Mouse (Mus musculus): ENCODE measurements around the gene Enpp7. TPM values are rescaled to one million over a fixed set of nuclear protein-coding genes. Genes with fewer than 3 reads are reported as not detected.

Gene Enpp7
- not detected for polyA plus RNA-seq (2017; shearing (Covaris generic))

GRCm38 (mm10) chr11:118987999-118988398, at the start of gene Enpp7:
Gene Enpp7 (plus strand): TSS chr11:118988188.

DNA sequence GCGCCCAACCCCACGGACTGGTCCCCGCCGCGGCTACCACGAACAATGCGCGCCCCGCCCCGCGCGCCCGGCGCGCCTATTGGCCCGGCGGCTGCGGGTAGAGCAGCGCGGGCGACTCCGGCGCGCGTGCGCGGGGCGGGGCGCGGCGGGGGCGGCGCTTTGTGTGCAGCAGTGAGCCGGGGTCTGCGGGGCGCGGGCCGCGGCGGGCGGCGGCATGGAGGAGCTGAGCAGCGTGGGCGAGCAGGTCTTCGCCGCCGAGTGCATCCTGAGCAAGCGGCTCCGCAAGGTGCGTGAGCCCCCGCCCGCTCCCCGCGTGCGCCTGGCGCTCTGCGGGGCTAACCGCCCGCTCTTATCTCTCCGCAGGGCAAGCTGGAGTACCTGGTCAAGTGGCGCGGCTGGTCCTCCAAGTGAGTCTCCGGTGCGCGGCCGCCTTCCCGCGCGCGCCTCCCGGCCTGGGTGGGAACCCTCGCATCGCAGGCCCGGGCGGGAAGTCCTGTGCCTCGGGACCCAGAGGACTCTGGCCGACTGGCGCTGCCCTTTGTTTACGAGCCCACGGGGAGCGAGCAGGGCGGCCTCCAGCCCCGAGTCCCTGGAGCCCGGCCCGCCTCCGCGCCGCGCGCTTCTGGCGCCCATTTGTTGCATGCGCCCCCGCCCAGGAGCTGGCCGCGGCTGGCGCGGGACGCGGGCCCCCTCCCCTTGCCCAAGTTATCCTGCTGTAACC, 35.1 kb downstream of the Enpp7 start, which contains the start of gene Cbx2:
Gene Cbx2, plus strand, starts transcription at position 68 of the 721 bp plus-strand sequence.

GRCm38 (mm10) chr11:119040600-119041324, 52.8 kb downstream of the Enpp7 start, which contains the start of gene Cbx8:
Gene Cbx8 (minus strand): TSS chr11:119040969.

Other genes starting within 250 kb of the Enpp7 start
- gene Rbfox3, start 76.6 kb upstream of the Enpp7 start, polyA plus RNA-seq (2017; shearing (Covaris generic)), result under 1 TPM in 1 of 2 experiments, not detected in 1; 0.26 TPM
- gene Cbx2, start 34.8 kb downstream of the Enpp7 start, polyA plus RNA-seq (2017; shearing (Covaris generic)), result 1 to 10 TPM; 4.3 to 9.5 TPM
- gene Cbx8, start 52.8 kb downstream of the Enpp7 start, polyA plus RNA-seq (2017; shearing (Covaris generic)), result 10 to 100 TPM; 14.7 to 15.5 TPM
- gene Cbx4, start 98.0 kb downstream of the Enpp7 start, polyA plus RNA-seq (2017; shearing (Covaris generic)), result 10 to 100 TPM; 57.3 to 74.3 TPM
- under 1 TPM; 0.33 to 0.49 TPM for gene Tbc1d16, start 240.3 kb downstream of the Enpp7 start, polyA plus RNA-seq (2017; shearing (Covaris generic))
- gene Ccdc40, start 240.4 kb downstream of the Enpp7 start, polyA plus RNA-seq (2017; shearing (Covaris generic)), result 1 to 10 TPM; 1.7 to 1.8 TPM

Data from activated CD4-positive, CD25-positive, alpha-beta regulatory T cell (primary cell).